Mouse (Mus musculus) CH12.LX (cell line): ENCODE measurements around the gene Gm9817. TPM values are rescaled to one million over a fixed set of nuclear protein-coding genes. Genes with fewer than 3 reads are reported as not detected.

ENCODE experiments used
- DNase-seq: peaks from one replicate; pipeline ENCODE4 v3.0.0-alpha.2; 2013; ENCODE audit errors: extremely low read depth
- H3K27ac ChIP-seq: 2 replicates; pipeline ENCODE4 v1.5.1; 2012; ENCODE audit warnings: low read depth, mild to moderate bottlenecking, control low read depth, moderate library complexity; ENCODE audit not compliant: insufficient read depth
- H3K27me3 ChIP-seq: replicated peaks from 2 replicates; pipeline ENCODE3; 2012; ENCODE audit warnings: inconsistent platforms
- H3K36me3 ChIP-seq, 2 experiments: replicated peaks in 1 of 2; 2 replicates each; pipeline versions ENCODE3 to v1.6.1; 2012; ENCODE audit warnings: inconsistent platforms in 1 of 2, low read length in 1 of 2, mild to moderate bottlenecking in 1 of 2, mixed read lengths in 1 of 2, moderate library complexity in 1 of 2; ENCODE audit not compliant: control insufficient read depth in 1 of 2, insufficient read depth in 1 of 2
- H3K4me1 ChIP-seq, 2 experiments: 2 replicates each; pipeline ENCODE4 v1.6.1; 2012; ENCODE audit warnings: inconsistent platforms in 1 of 2, moderate library complexity in 1 of 2; ENCODE audit not compliant: insufficient read depth in 2 of 2, control insufficient read depth in 1 of 2
- H3K4me2 ChIP-seq: 2 replicates; pipeline ENCODE4 v1.6.1; 2012; ENCODE audit warnings: low read depth, mild to moderate bottlenecking, control low read depth; ENCODE audit not compliant: poor library complexity, insufficient read depth, severe bottlenecking
- H3K4me3 ChIP-seq, 3 experiments: fragments of 150-350 bp in 1 of 3; sonication (generic) in 1 of 3; replicated peaks in 1 of 3; 2 replicates each; pipeline versions ENCODE3 to v1.5.1; 2011 to 2012; ENCODE audit warnings: low read depth in 2 of 3, low read length in 2 of 3, mild to moderate bottlenecking in 2 of 3, moderate library complexity in 2 of 3, control low read depth in 1 of 3, improper control_type of control experiment in 1 of 3, inconsistent platforms in 1 of 3, mixed read lengths in 1 of 3; ENCODE audit not compliant: poor library complexity in 1 of 3
- H3K79me2 ChIP-seq: replicated peaks from 2 replicates; pipeline ENCODE4 v1.6.1; 2012; ENCODE audit warnings: mild to moderate bottlenecking, moderate library complexity; ENCODE audit not compliant: control insufficient read depth, poor library complexity, insufficient read depth, severe bottlenecking; ENCODE audit errors: extremely low read depth
- H3K9ac ChIP-seq: 2 replicates; pipeline ENCODE4 v1.6.1; 2012; ENCODE audit warnings: low read depth, mild to moderate bottlenecking, control low read depth, moderate library complexity; ENCODE audit not compliant: insufficient read depth
- H3K9me3 ChIP-seq: replicated peaks from 2 replicates; pipeline ENCODE3; 2012; ENCODE audit warnings: low read length, inconsistent platforms, mixed read lengths
- CHD2 ChIP-seq: IDR thresholded peaks from 2 replicates; pipeline ENCODE4 v1.6.1; 2011; ENCODE audit warnings: low read length, improper control_type of control experiment
- ELF1 ChIP-seq: IDR thresholded peaks from 2 replicates; pipeline ENCODE4 v1.6.1; 2014; ENCODE audit warnings: low read depth, mild to moderate bottlenecking, inconsistent platforms, low read length, improper control_type of control experiment
- EP300 ChIP-seq: IDR thresholded peaks from 2 replicates; pipeline ENCODE4 v1.6.1; 2011; ENCODE audit warnings: low read length, improper control_type of control experiment
- JUND ChIP-seq: conservative IDR thresholded peaks from 2 replicates; pipeline ENCODE4 v1.6.1; 2011; ENCODE audit warnings: low read depth, low read length, improper control_type of control experiment
- MAFK ChIP-seq: IDR thresholded peaks from 2 replicates; pipeline ENCODE4 v1.6.1; 2011; ENCODE audit warnings: low read length, improper control_type of control experiment; ENCODE audit not compliant: insufficient replicate concordance
- MAX ChIP-seq: IDR thresholded peaks from 2 replicates; pipeline ENCODE4 v1.6.1; 2011; ENCODE audit warnings: low read length, improper control_type of control experiment
- MAZ ChIP-seq: IDR thresholded peaks from 2 replicates; pipeline ENCODE4 v1.6.1; 2012; ENCODE audit warnings: low read depth, mild to moderate bottlenecking, inconsistent platforms, low read length, improper control_type of control experiment, moderate library complexity
- MEF2A ChIP-seq: IDR thresholded peaks from 2 replicates; pipeline ENCODE4 v1.6.1; 2014; ENCODE audit warnings: low read depth, mild to moderate bottlenecking, inconsistent platforms, low read length, improper control_type of control experiment, borderline replicate concordance
- MXI1 ChIP-seq: IDR thresholded peaks from 2 replicates; pipeline ENCODE4 v1.6.1; 2011; ENCODE audit warnings: mild to moderate bottlenecking, low read depth, low read length, improper control_type of control experiment
- MYC ChIP-seq: IDR thresholded peaks from 2 replicates; pipeline ENCODE4 v1.6.1; 2011; ENCODE audit warnings: low read depth, mild to moderate bottlenecking, improper control_type of control experiment, low read length
- POLR2AphosphoS2 ChIP-seq: IDR thresholded peaks from 2 replicates; pipeline ENCODE4 v1.6.1; 2011; ENCODE audit warnings: low read depth, low read length, improper control_type of control experiment
- RCOR1 ChIP-seq: conservative IDR thresholded peaks from 2 replicates; pipeline ENCODE4 v1.6.1; 2012; ENCODE audit warnings: low read depth, mild to moderate bottlenecking, inconsistent platforms, low read length, improper control_type of control experiment
- SMC3 ChIP-seq: IDR thresholded peaks from 2 replicates; pipeline ENCODE4 v1.6.1; 2011; ENCODE audit warnings: low read depth, low read length, improper control_type of control experiment
- TBP ChIP-seq: conservative IDR thresholded peaks from 2 replicates; pipeline ENCODE4 v1.6.1; 2011; ENCODE audit warnings: low read depth, low read length, improper control_type of control experiment
- TCF12 ChIP-seq: IDR thresholded peaks from 2 replicates; pipeline ENCODE4 v1.6.1; 2014; ENCODE audit warnings: low read depth, mild to moderate bottlenecking, inconsistent platforms, low read length, improper control_type of control experiment
- USF1 ChIP-seq: IDR thresholded peaks from 2 replicates; pipeline ENCODE4 v1.6.1; 2014; ENCODE audit warnings: low read depth, mild to moderate bottlenecking, inconsistent platforms, low read length, improper control_type of control experiment
- USF2 ChIP-seq: conservative IDR thresholded peaks from 2 replicates; pipeline ENCODE4 v1.6.1; 2011; ENCODE audit warnings: low read depth, low read length, improper control_type of control experiment
- ZKSCAN1 ChIP-seq: IDR thresholded peaks from 2 replicates; pipeline ENCODE4 v1.6.1; 2012; ENCODE audit warnings: low read depth, inconsistent platforms, low read length, improper control_type of control experiment, borderline replicate concordance
- ZMIZ1 ChIP-seq: IDR thresholded peaks from 2 replicates; pipeline ENCODE4 v1.6.1; 2012; ENCODE audit warnings: low read depth, mild to moderate bottlenecking, inconsistent platforms, low read length, improper control_type of control experiment
- ZNF384 ChIP-seq: IDR thresholded peaks from 2 replicates; pipeline ENCODE4 v1.6.1; 2012; ENCODE audit warnings: low read depth, low read length, improper control_type of control experiment, inconsistent platforms
- dilution Hi-C: fragments of 300-500 bp; cut with MboI; formaldehyde crosslinking; loops from 2 replicates; pipeline ENCODE4 v1.14.3; 2020; ENCODE audit warnings: low sequenced_read_pairs; ENCODE audit not compliant: extremely low pct_unique_long_range_greater_than_20kb, extremely low pct_ligation_motif_present
- in situ Hi-C: fragments of 300-500 bp; cut with MboI; formaldehyde crosslinking; loops from 3 replicates; pipeline ENCODE4 v1.14.3; 2019; ENCODE audit warnings: low sequenced_read_pairs, low pct_ligation_motif_present, low pct_unique_long_range_greater_than_20kb, mixed read lengths
- polyA plus RNA-seq: library from polyadenylated mRNA; unstranded; fragments of >175 nt; gene quantifications from 2 replicates; pipeline ENCODE4 v1.2.1, GENCODE M21; 2012; ENCODE audit warnings: low read depth; ENCODE audit not compliant: insufficient read length
- total RNA-seq, 2 experiments: library from RNA; depleted of rRNA; stranded (reverse); fragments of 300-350 nt in 1 of 2; fragments of >200 nt in 1 of 2; gene quantifications; 2 replicates each; pipeline ENCODE4 v1.2.3; 2012 to 2014

Gm9817 gene
- total and polyA plus RNA-seq, 3 experiments: not detected

- no peaks in the 10 kb centered on the region for H3K27me3 ChIP-seq
- H3K9ac ChIP-seq: no peak overlapping the region
- H3K4me2 ChIP-seq: no peak overlapping the region
- H3K79me2 ChIP-seq: no peaks in the 10 kb centered on the region
- no peak overlapping the region for H3K4me3 ChIP-seq
- dilution Hi-C loops (no loop called here), in situ Hi-C loops (no loop called here)
- no peaks in the 10 kb centered on the region for H3K9me3 ChIP-seq
- no peak overlapping the region for H3K27ac ChIP-seq
- DNase-seq: no peak
- no peaks in the 10 kb centered on the region for H3K36me3 ChIP-seq
- no peaks in the 10 kb centered on the region for H3K4me1 ChIP-seq
- TF ChIP-seq CHD2: no peak
These were observed 38.3 kb upstream of the Gm9817 start for GRCm38 (mm10) chr13:45040195-45040594.

DNA sequence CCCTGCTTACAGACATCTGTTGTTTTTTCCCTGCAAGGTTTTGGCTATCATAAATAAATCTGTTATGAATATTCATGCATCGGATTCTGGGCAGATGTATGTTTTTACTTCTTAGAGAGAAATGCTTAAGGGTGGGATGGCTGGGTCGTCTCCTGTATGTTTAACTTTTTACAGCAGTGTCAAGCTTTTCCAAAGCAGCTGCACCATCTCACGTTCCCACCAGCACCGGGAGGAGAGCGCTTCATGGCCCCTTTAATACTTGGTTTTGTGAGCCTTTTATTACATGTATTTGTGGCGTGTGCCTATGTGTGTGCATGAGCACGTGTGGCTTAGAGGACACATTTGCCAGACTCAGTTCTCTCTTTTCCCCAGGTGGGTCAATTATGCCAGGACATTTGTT, 37.8 kb upstream of the Gm9817 start:
- dilution Hi-C loops: no loop called here
- no peak for DNase-seq
- Histone ChIP-seq H3K36me3 (no peaks in the 10 kb centered on the region), H3K27me3 (no peaks in the 10 kb centered on the region), H3K9ac (no peak overlapping the region), H3K79me2 (no peaks in the 10 kb centered on the region), H3K9me3 (no peaks in the 10 kb centered on the region), H3K27ac (no peak overlapping the region), H3K4me2 (no peak overlapping the region), H3K4me3 (no peak overlapping the region), H3K4me1 (no peaks in the 10 kb centered on the region)
- in situ Hi-C loops: no loop called here
- TF ChIP-seq SMC3: no peak
- no peak for TF ChIP-seq POLR2AphosphoS2
- TF ChIP-seq MXI1: no peak
- TF ChIP-seq MAFK: no peak
- TF ChIP-seq MYC: no peak

GRCm38 (mm10) chr13:45043466-45043865, 35.0 kb upstream of the Gm9817 start:
- in situ Hi-C loops: no loop called here
- Histone ChIP-seq H3K36me3 (no peaks in the 10 kb centered on the region), H3K9ac (no peak overlapping the region), H3K4me1 (no peaks in the 10 kb centered on the region), H3K27ac (no peak overlapping the region), H3K4me2 (no peak overlapping the region), H3K79me2 (no peaks in the 10 kb centered on the region), H3K27me3 (no peaks in the 10 kb centered on the region), H3K9me3 (no peaks in the 10 kb centered on the region), H3K4me3 (no peak overlapping the region)
- TF ChIP-seq MAX (no peak), ELF1 (no peak), ZKSCAN1 (no peak), ZMIZ1 (no peak), MAFK (no peak), TBP (no peak), ZNF384 (no peak), RCOR1 (no peak), MAZ (no peak), JUND (no peak), USF2 (no peak), EP300 (no peak), USF1 (no peak), MXI1 (no peak), MEF2A (no peak), POLR2AphosphoS2 (no peak), TCF12 (no peak)
- dilution Hi-C loops: no loop called here
- no peak for DNase-seq
